Mouse (Mus musculus): ENCODE results near the gene Fndc3c1.
"Not testable (repeated sequence)": the region's sequence is repeated elsewhere in the genome, so short reads cannot be mapped to it uniquely, and the experiment has no call there.

Fndc3c1 gene

GRCm38 (mm10) chrX:106485101-106485651 lies at the start of gene Fndc3c1:
TSS of gene Fndc3c1 (minus strand) at chrX:106485401.
- DNase-seq (ENCODE audit: low spot score in 2 of 2), result no peak

GRCm38 (mm10) chrX:106486451-106486850 lies 1.2 kb upstream of the Fndc3c1 start:
- no peak for DNase-seq (ENCODE audit: low spot score in 2 of 2)

DNA sequence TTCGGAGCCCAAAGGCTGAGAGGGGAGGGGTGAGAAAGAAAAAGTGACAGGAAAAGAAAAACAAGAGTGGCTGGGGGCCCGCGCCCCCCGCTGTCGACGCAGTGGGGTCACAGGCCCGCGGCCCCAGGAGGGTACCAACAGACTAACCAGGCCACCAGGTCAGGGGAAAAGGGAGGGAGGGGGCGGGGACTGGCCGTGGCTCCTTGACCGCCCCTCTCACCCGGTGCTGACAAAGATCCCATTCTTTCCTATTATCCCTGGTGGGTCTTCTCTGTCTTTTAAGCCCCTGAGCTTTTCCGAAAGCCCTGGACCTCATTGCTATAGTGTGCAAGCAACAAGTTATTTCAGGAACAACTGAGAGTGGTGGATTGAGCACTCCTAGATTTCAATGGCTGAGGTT lies 470 bp upstream of the Fndc3c1 start:
- no peak for DNase-seq (ENCODE audit: low spot score in 2 of 2)

DNA sequence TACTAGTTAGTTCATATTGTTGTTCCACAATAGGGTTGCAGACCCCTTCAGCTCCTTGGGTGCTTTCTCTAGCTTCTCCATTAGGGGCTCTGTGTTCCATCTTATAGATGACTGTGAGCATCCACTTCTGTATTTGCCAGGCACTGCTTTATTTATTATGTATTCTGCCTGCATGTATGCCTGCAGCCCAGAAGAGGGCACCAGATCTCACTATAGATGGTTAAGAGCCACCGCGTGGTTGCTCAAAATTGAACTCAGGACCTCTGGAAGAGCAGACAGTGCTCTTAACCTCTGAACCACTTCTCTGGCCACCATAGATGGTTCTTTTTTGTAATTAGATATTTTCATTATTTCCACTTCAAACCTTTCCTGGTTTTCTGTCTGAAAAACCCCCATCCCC lies 5.3 kb downstream of the Fndc3c1 start:
- DNase-seq (ENCODE audit: low spot score in 2 of 2), result not testable (repeated sequence)

DNA sequence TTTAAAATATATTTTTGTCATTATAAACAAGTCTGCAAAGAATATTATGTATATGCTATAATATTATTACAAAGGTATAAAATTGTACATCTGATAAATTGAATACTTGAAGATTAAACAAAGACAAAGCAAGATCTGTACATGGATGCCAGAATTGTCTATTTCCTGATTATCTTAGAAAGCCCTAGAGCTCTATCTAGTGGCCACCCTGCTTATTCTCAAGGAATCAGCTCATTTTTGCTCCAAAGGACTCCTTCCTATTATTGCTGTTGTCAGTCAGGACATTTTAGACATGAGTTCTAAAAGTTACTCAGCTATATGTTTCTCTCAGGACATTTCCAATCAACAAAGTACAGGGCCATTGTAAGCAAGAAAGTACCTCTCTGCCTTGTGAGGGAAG lies 99.9 kb downstream of the Fndc3c1 start:
- no peak for DNase-seq (ENCODE audit: low spot score in 2 of 2)

DNA sequence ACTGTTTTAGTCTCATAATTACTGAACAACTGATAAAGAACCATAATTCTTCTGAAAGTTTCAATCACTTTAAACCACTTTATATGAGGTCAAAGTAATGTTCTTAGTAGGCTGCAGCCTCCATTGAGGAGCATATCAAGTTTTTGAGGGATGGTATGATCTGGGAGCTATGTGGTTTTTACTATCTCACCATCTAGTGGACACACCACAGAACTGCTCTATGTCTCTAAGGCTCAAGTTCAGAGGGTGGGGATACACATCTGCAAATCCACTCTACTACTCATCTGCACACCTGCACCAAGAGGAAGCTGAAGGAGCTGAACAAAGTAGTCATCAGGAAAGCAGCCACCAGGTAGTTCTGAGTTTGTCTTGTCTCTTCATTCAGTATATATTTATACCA lies 104.6 kb downstream of the Fndc3c1 start:
- no peak for DNase-seq (ENCODE audit: low spot score in 2 of 2)

Measured in urinary bladder, postnatal 36 days (tissue).